Mouse (Mus musculus): ENCODE data around the gene Gm20388.

DNA sequence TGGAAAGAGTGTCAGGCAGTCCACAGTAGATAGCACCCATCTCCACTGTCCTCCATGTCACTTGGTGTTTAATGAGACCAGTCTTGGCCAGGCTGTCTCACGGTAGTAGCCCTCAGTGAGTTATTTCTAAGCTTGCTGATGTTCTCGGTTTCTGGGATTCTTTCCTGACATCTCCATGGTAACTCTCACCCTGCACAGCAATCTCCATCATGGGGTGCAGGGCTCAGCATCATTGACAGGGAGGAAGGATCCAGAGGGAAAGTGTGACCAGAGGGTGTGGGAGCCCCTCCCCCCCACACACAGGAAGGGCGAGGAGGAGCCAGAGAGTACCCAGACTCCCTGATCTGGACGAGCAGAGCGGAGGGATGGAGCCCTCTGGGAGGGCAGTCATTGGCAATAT lies 4232.4 kb downstream of the Gm20388 start:
- TF ChIP-seq CTCF (IDR thresholded peaks at IDR 0.05; ENCODE audit: borderline replicate concordance, extremely low read depth, insufficient read depth, insufficient read length) (no peak), POLR2A (IDR thresholded peaks at IDR 0.05; ENCODE audit: borderline replicate concordance, extremely low read depth, insufficient read depth, insufficient read length, poor library complexity, severe bottlenecking) (no peak)

Measured in brain, embryonic 14.5 days (tissue).